Mouse (Mus musculus) E14TG2a.4 (cell line): ENCODE data around the gene Chst14.

ENCODE experiments used
- H3K27me3 ChIP-seq: 2 replicates; pipeline ENCODE4 v1.6.1; 2014; ENCODE audit warnings: low read length, control low read depth; ENCODE audit not compliant: insufficient read depth
- H3K36me3 ChIP-seq: 2 replicates; pipeline ENCODE4 v1.6.1; 2014; ENCODE audit warnings: low read length, control low read depth; ENCODE audit not compliant: insufficient read depth
- H3K4me1 ChIP-seq: replicated peaks from 2 replicates; pipeline ENCODE4 v1.6.1; 2014; ENCODE audit warnings: low read depth, low read length, control low read depth
- H3K4me3 ChIP-seq: replicated peaks from 2 replicates; pipeline ENCODE4 v1.5.1; 2014; ENCODE audit warnings: mild to moderate bottlenecking, low read length
- H3K9me3 ChIP-seq: 2 replicates; pipeline ENCODE4 v1.6.1; 2014; ENCODE audit warnings: low read length, control low read depth
- CTCF ChIP-seq: conservative IDR thresholded peaks from 2 replicates; pipeline ENCODE4 v1.5.1; 2014; ENCODE audit warnings: low read length
- NANOG ChIP-seq: IDR thresholded peaks from 2 replicates; pipeline ENCODE4 v1.6.1; 2014; ENCODE audit warnings: borderline replicate concordance, low read length, mixed read lengths
- POU5F1 ChIP-seq: IDR thresholded peaks from 2 replicates; pipeline ENCODE4 v1.6.1; 2014; ENCODE audit warnings: low read length, borderline replicate concordance

Chst14 gene

GRCm38 (mm10) chr2:118926998-118927739 lies 873 bp downstream of the Chst14 start:
- no peak for TF ChIP-seq NANOG
- no peak for TF ChIP-seq CTCF
- TF ChIP-seq POU5F1: no peak
- peak overlapping the region; percentile 84 for H3K4me3 ChIP-seq
- H3K36me3 ChIP-seq: peaks cover 10% of the 10 kb centered on the region
- H3K4me1 ChIP-seq: peaks cover 24% of the 10 kb centered on the region
- H3K9me3 ChIP-seq: no peaks in the 10 kb centered on the region
- peaks cover 55% of the 10 kb centered on the region for H3K27me3 ChIP-seq

- Histone ChIP-seq H3K27me3 (peaks cover 38% of the 10 kb centered on the region), H3K36me3 (no peaks in the 10 kb centered on the region), H3K4me3 (no peak overlapping the region), H3K4me1 (peaks cover 4% of the 10 kb centered on the region), H3K9me3 (no peaks in the 10 kb centered on the region)
- no peak for TF ChIP-seq POU5F1
- no peak for TF ChIP-seq CTCF
- TF ChIP-seq NANOG: no peak
These were observed 15.0 kb downstream of the Chst14 start for GRCm38 (mm10) chr2:118941341-118941740.

- peaks cover 44% of the 10 kb centered on the region for H3K27me3 ChIP-seq
- TF ChIP-seq NANOG (no peak), POU5F1 (no peak), CTCF (no peak)
These were observed 16.9 kb downstream of the Chst14 start for GRCm38 (mm10) chr2:118943232-118943631.

GRCm38 (mm10) chr2:118948818-118949217 lies 22.5 kb downstream of the Chst14 start:
- Histone ChIP-seq H3K9me3 (0 out of 2 replicates have a peak, but pooled peaks cover 6% of the 10 kb centered on the region), H3K4me1 (peaks cover 4% of the 10 kb centered on the region), H3K4me3 (no peak overlapping the region), H3K27me3 (peaks cover 34% of the 10 kb centered on the region), H3K36me3 (no peaks in the 10 kb centered on the region)
- TF ChIP-seq POU5F1 (no peak), CTCF (no peak), NANOG (no peak)

More at GRCm38 (mm10) chr2:118943232-118943631, 16.9 kb downstream of the Chst14 start:
- Histone ChIP-seq H3K36me3 (no peaks in the 10 kb centered on the region), H3K4me1 (peaks cover 4% of the 10 kb centered on the region), H3K4me3 (no peak overlapping the region), H3K9me3 (no peaks in the 10 kb centered on the region)

GRCm38 (mm10) chr2:118949699-118950098 lies 23.4 kb downstream of the Chst14 start:
- H3K4me1 ChIP-seq: peaks cover 2% of the 10 kb centered on the region
- 0 out of 2 replicates have a peak, but pooled peaks cover 6% of the 10 kb centered on the region for H3K9me3 ChIP-seq
- no peaks in the 10 kb centered on the region for H3K36me3 ChIP-seq
- H3K4me3 ChIP-seq: no peak overlapping the region
- TF ChIP-seq POU5F1: no peak
- peaks cover 27% of the 10 kb centered on the region for H3K27me3 ChIP-seq

- no peaks in the 10 kb centered on the region for H3K36me3 ChIP-seq
- 0 out of 2 replicates have a peak, but pooled peaks cover 6% of the 10 kb centered on the region for H3K9me3 ChIP-seq
- TF ChIP-seq CTCF (no peak), NANOG (no peak), POU5F1 (no peak)
- no peak overlapping the region for H3K4me3 ChIP-seq
- H3K4me1 ChIP-seq: no peaks in the 10 kb centered on the region
- peaks cover 2% of the 10 kb centered on the region; the same call in 1 of the 2 replicates for H3K27me3 ChIP-seq
These were observed 30.2 kb downstream of the Chst14 start for GRCm38 (mm10) chr2:118956497-118956896.

GRCm38 (mm10) chr2:118959644-118960043 lies 33.3 kb downstream of the Chst14 start:
- Histone ChIP-seq H3K4me3 (no peak overlapping the region), H3K9me3 (no peaks in the 10 kb centered on the region), H3K27me3 (peaks cover 3% of the 10 kb centered on the region; the same call in 1 of the 2 replicates), H3K36me3 (no peaks in the 10 kb centered on the region), H3K4me1 (no peaks in the 10 kb centered on the region)
- no peak for TF ChIP-seq NANOG
- TF ChIP-seq POU5F1: no peak
- no peak for TF ChIP-seq CTCF

- TF ChIP-seq NANOG: no peak
- no peak for TF ChIP-seq POU5F1
These were observed 34.1 kb downstream of the Chst14 start for GRCm38 (mm10) chr2:118960413-118960812.

GRCm38 (mm10) chr2:118961546-118961945 lies 35.2 kb downstream of the Chst14 start:
- no peaks in the 10 kb centered on the region for H3K9me3 ChIP-seq
- H3K36me3 ChIP-seq: no peaks in the 10 kb centered on the region
- peaks cover 3% of the 10 kb centered on the region; the same call in 1 of the 2 replicates for H3K27me3 ChIP-seq
- TF ChIP-seq CTCF (no peak), NANOG (no peak), POU5F1 (no peak)
- H3K4me3 ChIP-seq: no peak overlapping the region
- H3K4me1 ChIP-seq: no peaks in the 10 kb centered on the region

More at GRCm38 (mm10) chr2:118960413-118960812, 34.1 kb downstream of the Chst14 start:
- H3K27me3 ChIP-seq: peaks cover 3% of the 10 kb centered on the region; the same call in 1 of the 2 replicates
- no peak overlapping the region for H3K4me3 ChIP-seq
- H3K4me1 ChIP-seq: no peaks in the 10 kb centered on the region
- H3K36me3 ChIP-seq: no peaks in the 10 kb centered on the region
- H3K9me3 ChIP-seq: no peaks in the 10 kb centered on the region
